Mouse (Mus musculus) E14TG2a.4 (cell line): ENCODE results near the gene Zfp827.

Experiments
- H3K27me3 ChIP-seq: 2 replicates; pipeline ENCODE4 v1.6.1; 2014; ENCODE audit warnings: low read length, control low read depth; ENCODE audit not compliant: insufficient read depth
- H3K36me3 ChIP-seq: 2 replicates; pipeline ENCODE4 v1.6.1; 2014; ENCODE audit warnings: low read length, control low read depth; ENCODE audit not compliant: insufficient read depth
- H3K4me1 ChIP-seq: replicated peaks from 2 replicates; pipeline ENCODE4 v1.6.1; 2014; ENCODE audit warnings: low read depth, low read length, control low read depth
- H3K4me3 ChIP-seq: replicated peaks from 2 replicates; pipeline ENCODE4 v1.5.1; 2014; ENCODE audit warnings: mild to moderate bottlenecking, low read length
- H3K9me3 ChIP-seq: 2 replicates; pipeline ENCODE4 v1.6.1; 2014; ENCODE audit warnings: low read length, control low read depth
- CTCF ChIP-seq: conservative IDR thresholded peaks from 2 replicates; pipeline ENCODE4 v1.5.1; 2014; ENCODE audit warnings: low read length
- NANOG ChIP-seq: IDR thresholded peaks from 2 replicates; pipeline ENCODE4 v1.6.1; 2014; ENCODE audit warnings: borderline replicate concordance, low read length, mixed read lengths
- POU5F1 ChIP-seq: IDR thresholded peaks from 2 replicates; pipeline ENCODE4 v1.6.1; 2014; ENCODE audit warnings: low read length, borderline replicate concordance

The Zfp827 gene

GRCm38 (mm10) chr8:79094422-79094821 lies 66.2 kb downstream of the Zfp827 start:
- H3K9me3 ChIP-seq = no peaks in the 10 kb centered on the region
- no peaks in the 10 kb centered on the region for H3K27me3 ChIP-seq
- H3K4me1 ChIP-seq = peaks cover 9% of the 10 kb centered on the region
- peaks cover 45% of the 10 kb centered on the region for H3K36me3 ChIP-seq
- H3K4me3 ChIP-seq = no peak overlapping the region
- TF ChIP-seq NANOG = no peak
- no peak for TF ChIP-seq CTCF
- no peak for TF ChIP-seq POU5F1

GRCm38 (mm10) chr8:79095162-79095561 lies 66.9 kb downstream of the Zfp827 start:
- Histone ChIP-seq H3K9me3 (no peaks in the 10 kb centered on the region), H3K4me1 (peaks cover 9% of the 10 kb centered on the region), H3K4me3 (no peak overlapping the region), H3K36me3 (peaks cover 40% of the 10 kb centered on the region), H3K27me3 (no peaks in the 10 kb centered on the region)
- no peak for TF ChIP-seq NANOG
- no peak for TF ChIP-seq CTCF
- no peak for TF ChIP-seq POU5F1

GRCm38 (mm10) chr8:79096970-79097369 lies 68.7 kb downstream of the Zfp827 start:
- H3K9me3 ChIP-seq = no peaks in the 10 kb centered on the region
- peaks cover 9% of the 10 kb centered on the region for H3K4me1 ChIP-seq
- H3K4me3 ChIP-seq = no peak overlapping the region
- peaks cover 38% of the 10 kb centered on the region for H3K36me3 ChIP-seq
- H3K27me3 ChIP-seq = no peaks in the 10 kb centered on the region
- TF ChIP-seq POU5F1 = no peak
- TF ChIP-seq NANOG = no peak
- no peak for TF ChIP-seq CTCF

GRCm38 (mm10) chr8:79102707-79103106 lies 74.5 kb downstream of the Zfp827 start:
- Histone ChIP-seq H3K36me3 (peaks cover 24% of the 10 kb centered on the region), H3K4me3 (no peak overlapping the region), H3K27me3 (no peaks in the 10 kb centered on the region), H3K9me3 (no peaks in the 10 kb centered on the region), H3K4me1 (peaks cover 25% of the 10 kb centered on the region)
- no peak for TF ChIP-seq CTCF
- TF ChIP-seq NANOG = no peak
- TF ChIP-seq POU5F1 = no peak

- no peaks in the 10 kb centered on the region for H3K27me3 ChIP-seq
- peaks cover 24% of the 10 kb centered on the region for H3K36me3 ChIP-seq
- peaks cover 25% of the 10 kb centered on the region for H3K4me1 ChIP-seq
- H3K9me3 ChIP-seq = no peaks in the 10 kb centered on the region
- H3K4me3 ChIP-seq = no peak overlapping the region
- TF ChIP-seq CTCF = no peak
- no peak for TF ChIP-seq NANOG
- no peak for TF ChIP-seq POU5F1
These were observed 75.1 kb downstream of the Zfp827 start for GRCm38 (mm10) chr8:79103185-79103878.

- H3K27me3 ChIP-seq = no peaks in the 10 kb centered on the region
- TF ChIP-seq POU5F1 = no peak
- no peak for TF ChIP-seq NANOG
- no peak for TF ChIP-seq CTCF
These were observed 75.8 kb downstream of the Zfp827 start for GRCm38 (mm10) chr8:79103923-79104580.

GRCm38 (mm10) chr8:79104634-79105033 lies 76.4 kb downstream of the Zfp827 start:
- H3K36me3 ChIP-seq = peaks cover 30% of the 10 kb centered on the region
- peaks cover 31% of the 10 kb centered on the region for H3K4me1 ChIP-seq
- H3K27me3 ChIP-seq = no peaks in the 10 kb centered on the region
- no peaks in the 10 kb centered on the region for H3K9me3 ChIP-seq
- no peak overlapping the region for H3K4me3 ChIP-seq
- TF ChIP-seq NANOG (no peak), CTCF (no peak), POU5F1 (no peak)

More at GRCm38 (mm10) chr8:79103923-79104580, 75.8 kb downstream of the Zfp827 start:
- no peak overlapping the region for H3K4me3 ChIP-seq
- no peaks in the 10 kb centered on the region for H3K9me3 ChIP-seq
- H3K36me3 ChIP-seq = peaks cover 28% of the 10 kb centered on the region
- H3K4me1 ChIP-seq = peaks cover 30% of the 10 kb centered on the region

- Histone ChIP-seq H3K4me3 (no peak overlapping the region), H3K9me3 (no peaks in the 10 kb centered on the region), H3K27me3 (no peaks in the 10 kb centered on the region), H3K36me3 (peaks cover 30% of the 10 kb centered on the region), H3K4me1 (peaks cover 31% of the 10 kb centered on the region)
- TF ChIP-seq NANOG (no peak), CTCF (no peak), POU5F1 (no peak)
These were observed 76.9 kb downstream of the Zfp827 start for GRCm38 (mm10) chr8:79105186-79105585.
